Mouse (Mus musculus): ENCODE data around the gene Fastkd2.

The Fastkd2 gene

DNA sequence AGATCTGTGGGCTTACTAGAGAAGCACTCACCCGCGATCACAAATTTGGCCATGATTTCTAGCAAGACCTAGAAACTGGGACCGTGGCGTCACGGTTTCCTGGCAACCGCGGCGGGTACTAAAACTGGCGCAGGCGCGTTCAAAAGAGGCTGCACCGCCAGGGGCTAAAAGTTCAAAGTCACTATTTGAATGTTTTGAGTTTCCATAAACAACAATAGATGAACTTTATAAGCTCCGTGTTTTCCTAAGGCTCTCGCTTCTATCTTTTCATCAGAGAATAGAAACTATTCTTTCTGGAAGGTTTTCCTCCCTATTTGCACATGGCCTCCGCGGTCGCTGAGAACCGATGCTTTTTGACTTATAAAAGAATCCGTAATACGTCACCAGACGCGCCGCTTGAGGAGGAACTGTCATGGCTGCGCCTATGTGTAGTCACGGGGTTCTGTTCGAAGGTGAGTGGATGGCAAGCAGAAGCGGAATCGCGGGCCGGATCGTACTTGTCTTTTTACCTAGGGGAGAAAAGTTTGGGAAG lies at the start of gene Fastkd2, which contains the start of gene Mdh1b:
Gene Fastkd2, plus strand, starts transcription at position 375 of the 532 bp plus-strand sequence.
Gene Mdh1b, minus strand, starts transcription at position 79 of the 532 bp plus-strand sequence.
- DNase-seq: peak; percentile 92

DNA sequence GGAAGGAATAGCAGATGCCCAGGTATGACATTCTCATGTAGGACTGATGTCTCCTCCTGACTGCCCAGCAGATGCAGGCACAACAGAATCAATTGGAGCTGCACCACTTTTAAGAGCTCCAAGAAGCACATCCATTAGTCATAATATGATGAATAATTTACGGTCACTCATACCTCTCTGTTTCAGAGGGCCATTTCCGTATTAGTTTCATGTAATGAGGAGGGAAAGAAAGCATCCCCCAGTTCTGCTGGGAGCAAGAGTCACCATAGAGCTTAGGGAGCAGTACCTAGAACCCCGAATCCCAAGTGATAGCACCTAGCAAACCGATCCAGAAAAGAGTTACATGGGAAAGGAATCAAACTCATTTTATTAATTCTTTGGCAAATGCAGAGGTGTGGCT lies 43.6 kb upstream of the Fastkd2 start, which contains the start of gene Dytn:
Gene Dytn, minus strand, starts transcription at position 101 of the 400 bp plus-strand sequence.
- no peak for DNase-seq

DNA sequence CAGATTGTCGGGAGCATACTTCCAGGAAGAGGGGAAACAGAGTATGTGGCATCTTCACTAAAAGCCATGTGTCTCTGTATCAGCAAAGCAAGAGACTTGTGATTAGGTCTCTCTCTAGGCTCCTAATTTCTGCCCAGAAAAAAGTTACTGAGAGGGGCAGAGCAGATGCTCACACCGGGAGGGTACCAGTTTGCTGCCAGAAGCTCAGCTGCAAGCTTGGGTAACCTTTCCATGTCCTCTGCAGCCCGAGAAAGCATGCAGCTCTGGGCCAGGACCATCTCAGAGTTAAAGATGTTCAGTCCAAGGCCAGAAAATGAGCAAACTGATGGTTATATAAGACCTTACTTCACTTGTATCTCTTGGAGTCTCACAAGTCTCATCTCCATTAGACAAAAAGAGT lies 33.6 kb upstream of the Fastkd2 start:
- DNase-seq: no peak

DNA sequence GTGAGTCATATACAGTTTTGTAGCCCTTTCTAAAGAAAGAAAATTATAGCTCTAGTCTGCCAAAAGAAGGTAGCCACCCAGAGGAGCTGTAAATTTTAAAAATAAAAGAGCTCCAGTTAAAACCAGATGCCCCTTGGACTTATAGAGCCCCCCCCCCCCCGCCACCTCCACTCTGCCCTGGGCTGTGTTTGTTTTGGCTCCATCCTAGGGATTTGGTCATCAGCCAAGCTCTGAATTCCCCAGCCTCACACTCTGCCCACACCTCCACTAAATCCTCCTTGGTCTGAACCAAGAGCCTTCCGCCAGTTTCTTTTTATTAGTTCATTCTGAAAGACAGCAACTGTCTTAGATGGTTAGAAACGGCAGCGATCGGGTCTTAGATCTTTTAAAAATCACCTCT lies 24.7 kb upstream of the Fastkd2 start:
- DNase-seq: no peak

DNA sequence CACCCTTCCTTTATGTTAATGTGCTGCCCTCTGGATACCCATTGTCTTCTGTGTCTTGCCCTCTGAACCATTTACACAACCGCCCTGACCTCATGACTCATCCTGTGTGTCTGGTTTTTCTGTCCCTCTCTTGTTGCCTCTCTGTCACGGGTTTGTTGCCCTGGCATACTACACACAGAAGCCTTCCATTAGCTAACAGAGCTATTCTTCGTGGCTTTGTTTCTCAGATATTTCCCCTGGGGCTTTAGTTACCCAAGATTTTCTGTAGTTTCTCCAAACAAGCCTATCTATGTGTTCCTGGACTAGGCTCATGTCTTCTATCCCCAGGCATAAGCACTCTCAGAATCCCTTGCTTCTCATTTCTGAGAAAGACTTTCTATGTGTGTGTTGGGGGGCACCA lies 21.5 kb upstream of the Fastkd2 start:
- no peak for DNase-seq

DNA sequence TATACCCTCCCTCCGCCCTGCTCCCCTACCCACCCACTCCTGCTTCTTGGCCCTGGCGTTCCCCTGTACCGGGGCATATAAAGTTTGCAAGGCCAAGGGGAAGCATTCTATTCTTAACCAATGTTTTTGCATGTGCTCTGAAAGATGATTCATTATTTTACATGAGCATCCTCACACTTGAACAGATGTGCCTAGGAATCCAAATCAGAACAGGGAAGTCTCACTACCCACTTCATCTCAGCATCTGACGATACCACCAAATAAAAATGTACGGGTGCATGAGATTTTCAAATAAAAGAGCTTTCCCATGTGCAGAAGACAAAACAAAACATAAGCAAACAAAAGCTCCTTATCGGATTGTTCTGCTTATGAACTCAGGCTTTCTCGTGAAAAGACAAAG lies 10.3 kb upstream of the Fastkd2 start:
- DNase-seq: peak; percentile 3

DNA sequence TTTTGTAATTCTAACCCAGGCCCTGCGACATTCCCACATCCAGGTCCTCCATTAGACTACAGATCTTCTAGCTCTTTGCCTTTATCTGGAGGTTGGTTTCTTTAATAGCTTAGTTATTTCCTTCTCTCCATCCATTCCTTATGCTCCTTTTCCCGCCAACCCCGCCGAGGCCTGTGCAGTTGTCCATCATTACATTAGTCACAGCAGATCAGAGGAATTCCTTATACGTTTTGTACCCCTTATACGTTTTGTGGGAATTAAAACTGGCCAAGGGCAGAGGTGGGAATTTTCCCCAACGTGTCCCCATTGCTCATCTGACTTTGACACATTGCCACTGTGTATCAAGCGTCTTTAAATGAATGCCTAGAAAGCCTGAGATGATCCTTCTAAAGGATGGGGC lies 618 bp upstream of the Fastkd2 start:
- DNase-seq: no peak

DNA sequence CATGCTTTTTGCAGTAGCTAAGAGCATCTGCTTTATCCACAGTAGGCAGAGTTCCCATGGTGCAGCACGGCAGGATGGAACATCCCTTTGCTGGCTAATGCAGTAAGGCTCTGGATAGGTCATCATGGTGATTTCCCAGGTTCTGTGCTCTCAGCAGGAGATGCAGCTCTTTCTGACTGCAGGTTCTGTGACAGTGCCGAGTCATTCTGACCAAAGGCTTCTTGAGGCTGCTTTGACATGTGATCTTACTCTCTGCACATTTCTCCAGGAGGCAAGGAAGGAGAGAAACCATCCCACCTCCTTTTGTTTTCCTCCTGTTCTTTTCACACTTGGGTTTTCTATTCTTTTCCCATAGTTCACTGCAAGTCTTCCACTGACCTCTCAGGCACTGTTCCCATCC lies 25.6 kb downstream of the Fastkd2 start:
- DNase-seq: no peak

DNA sequence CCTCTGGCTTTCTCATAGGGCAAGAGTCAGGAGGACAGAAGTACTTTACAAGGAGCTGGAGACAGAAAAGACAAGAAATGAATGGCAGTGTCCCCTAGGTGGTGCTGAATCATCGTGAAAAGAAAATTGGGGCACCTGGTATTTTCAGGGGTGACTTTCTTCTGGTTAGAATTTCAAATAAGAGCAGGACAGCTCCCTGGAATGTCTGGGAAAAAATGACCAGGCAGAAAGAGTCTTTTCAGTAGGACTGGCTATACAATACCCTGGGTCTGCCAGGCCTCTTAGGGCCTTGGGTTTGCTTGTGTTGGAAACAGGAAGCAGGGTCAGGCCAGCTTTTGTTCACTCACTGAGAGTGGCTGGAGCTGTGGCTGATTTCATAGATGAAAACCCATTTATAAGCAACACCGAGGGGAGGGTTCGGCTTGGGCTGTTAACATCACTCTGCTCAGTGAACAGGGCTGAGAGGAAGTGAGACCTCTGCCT lies 32.8 kb downstream of the Fastkd2 start:
- peak; percentile 30 for DNase-seq

DNA sequence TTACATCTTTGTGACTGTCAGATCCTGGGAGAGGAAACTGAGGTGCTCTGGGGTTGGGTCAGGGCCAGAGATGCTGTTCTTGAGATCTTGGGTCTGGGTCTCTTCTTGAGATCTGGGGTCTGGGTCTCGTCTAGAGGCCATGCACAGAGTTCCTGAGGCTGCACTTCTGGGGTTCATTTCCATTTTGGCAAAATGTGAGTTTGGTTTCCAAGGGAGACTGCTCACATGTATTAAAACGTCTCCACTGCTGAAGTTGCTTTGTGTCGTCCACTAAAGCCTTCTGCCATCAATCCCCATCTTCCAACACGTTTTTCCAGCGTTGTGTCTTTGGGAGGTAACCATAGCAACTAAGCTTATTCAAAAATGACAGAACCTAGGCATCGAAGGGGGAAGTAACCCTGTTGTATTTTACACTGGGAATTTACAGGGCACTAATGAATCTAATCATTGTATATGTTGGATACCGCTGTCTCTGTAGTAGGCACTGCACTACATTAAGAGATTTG lies 33.5 kb downstream of the Fastkd2 start:
- peak; percentile 20 for DNase-seq

DNA sequence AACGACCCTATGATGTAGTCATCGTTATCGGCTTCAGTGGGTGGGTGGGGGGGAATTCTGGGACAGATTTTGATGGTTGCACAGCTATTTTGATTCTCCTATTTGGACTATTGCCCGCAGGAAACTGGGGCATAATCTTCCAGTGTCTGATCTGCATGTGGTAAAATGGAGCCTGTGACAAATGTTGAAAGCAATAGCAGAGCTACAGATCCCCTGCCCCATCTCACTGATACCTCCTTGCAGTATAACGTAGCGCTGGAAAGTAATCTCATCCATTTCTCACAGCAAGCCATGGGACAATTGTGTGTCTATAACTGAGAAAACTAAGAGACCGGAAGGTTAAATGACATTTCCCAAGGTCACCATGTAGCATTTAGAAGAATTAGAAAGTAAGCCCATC lies 34.0 kb downstream of the Fastkd2 start:
- DNase-seq: no peak

DNA sequence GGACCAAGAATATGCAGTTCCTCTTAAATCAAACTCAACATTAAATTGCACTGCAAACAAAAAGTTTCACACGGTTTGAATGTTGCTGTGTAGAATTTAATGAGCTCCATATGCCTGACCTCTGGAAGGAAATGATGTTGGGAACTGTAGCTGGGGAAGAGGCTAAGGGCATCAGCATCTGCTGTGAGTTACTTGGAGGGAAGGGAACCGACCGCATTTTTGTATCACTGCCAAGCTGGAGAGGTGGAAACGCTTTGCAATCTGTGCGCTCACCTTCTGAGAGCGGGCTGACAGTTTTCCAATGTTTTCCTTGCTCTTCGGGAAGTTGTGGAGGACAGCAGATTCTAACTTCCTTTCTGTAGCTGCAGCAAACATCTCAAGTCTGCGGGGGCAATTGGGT lies 37.7 kb downstream of the Fastkd2 start:
- DNase-seq: no peak

DNA sequence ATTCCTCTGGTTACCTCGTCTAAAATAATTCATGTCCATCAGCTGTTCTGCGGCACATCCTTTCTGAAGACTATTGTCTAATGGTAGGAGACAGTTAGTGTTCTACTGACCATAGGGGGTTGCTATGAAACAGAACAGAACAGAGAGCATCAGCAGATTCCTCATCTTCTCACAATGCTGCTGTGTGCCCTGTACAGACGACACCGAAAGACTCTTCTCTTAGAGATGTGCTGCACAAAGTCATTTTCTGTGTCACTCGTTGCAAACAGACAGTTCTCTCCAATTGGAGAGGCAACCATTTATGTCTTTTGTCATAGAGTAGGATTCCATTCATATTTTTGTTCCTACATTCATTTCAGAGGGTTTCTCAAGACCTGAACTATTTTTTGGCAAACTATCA lies 38.8 kb downstream of the Fastkd2 start, which contains the start of gene 4933402D24Rik:
Gene 4933402D24Rik, minus strand, starts transcription at position 101 of the 400 bp plus-strand sequence.
- no peak for DNase-seq

DNA sequence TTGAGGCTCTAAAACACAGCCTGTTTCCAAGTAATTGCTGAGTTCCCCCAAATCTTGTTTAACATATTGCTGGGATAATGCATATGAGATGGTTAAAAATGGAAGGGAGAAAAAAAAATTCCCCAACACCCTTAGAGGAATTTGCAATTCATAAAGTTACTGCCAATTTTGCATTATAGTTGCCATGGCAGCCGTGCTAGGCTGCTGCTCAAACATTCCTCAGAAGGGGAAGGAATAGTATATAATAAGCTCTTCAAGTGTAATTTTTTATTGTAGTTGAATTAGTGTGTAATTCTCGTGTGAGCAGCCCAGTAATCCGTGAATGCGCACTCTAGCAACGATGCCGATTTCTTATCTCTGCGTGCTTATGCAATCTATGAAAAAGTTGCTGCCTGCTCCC lies 39.9 kb downstream of the Fastkd2 start:
- DNase-seq: peak; percentile 64

DNA sequence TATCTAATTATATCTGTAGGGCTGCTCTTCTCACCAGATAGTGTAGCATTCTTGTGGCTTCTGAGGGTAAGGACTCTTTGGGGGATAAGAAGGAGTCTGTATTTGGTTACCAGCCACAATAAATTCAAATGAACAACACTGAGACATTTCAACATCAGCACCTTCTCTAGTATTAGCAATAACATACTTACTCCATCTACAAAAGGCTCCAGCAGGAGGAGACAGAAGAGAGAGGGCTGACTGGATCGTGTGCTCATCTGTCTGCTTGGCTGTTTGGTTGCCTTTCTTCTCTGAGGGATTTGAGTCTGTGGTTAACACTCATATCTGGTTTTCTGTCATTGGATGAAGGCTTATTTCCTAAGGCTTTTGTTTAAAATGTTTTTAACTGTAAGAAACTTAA lies 46.0 kb downstream of the Fastkd2 start:
- no peak for DNase-seq

DNA sequence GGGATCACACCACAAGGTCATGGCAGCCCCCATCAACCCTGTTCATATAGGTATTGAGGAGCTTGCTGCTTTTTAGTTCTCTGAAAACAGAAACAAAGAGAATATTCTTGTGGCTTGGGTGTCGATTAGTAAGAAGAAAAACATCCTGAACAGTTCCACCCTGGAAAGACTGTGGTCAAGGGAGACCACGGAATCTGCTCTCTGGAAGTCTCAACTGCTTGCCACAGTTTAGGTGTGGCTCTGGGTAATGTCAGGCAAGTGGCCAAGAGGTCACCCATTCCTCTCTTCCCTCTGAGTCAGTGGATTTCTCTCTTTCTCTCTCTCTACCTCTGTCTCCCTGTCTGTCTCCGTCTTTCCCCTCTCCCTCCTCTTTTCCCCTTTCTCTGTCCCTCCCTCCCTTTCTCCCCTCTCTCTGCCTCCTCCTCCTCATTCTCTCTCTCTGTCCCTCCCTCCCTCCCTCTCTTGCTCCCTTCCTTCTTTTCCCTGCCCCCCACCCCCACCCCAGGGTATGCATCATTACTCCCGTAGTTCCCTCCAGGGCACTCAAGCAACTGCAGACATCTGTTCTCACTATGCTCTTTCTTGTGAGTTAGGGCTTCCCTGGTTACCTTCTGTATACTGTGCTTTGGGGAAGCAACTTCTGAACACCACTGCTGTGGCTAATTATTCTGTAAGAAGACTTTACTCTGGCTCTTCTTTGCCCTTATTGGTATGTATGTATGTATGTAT lies 46.7 kb downstream of the Fastkd2 start:
- DNase-seq: no peak

DNA sequence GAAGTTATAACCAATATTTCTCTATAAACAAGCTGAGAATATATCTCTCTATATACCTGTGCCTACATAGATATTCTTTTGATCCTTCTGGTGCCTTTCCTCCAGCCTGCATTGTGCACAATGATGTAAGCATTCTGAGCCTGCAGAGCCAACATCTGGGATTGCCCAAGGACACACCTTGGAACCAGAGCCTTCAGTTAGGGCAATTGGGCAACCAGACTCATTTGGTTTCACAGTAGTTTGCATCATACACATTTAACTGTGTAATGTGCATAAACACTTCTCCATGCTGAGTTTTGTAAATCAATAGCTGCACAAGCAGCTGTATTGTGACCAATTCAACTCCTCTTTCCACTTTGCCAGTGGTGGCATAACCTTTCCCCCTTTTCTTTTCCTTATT lies 63.9 kb downstream of the Fastkd2 start:
- DNase-seq: no peak
